8 mouse cellular contexts compared by ENCODE assay signal in genomic region chr12:59095104-59096025, GRCm38 (mm10). TPM values are rescaled to one million over a fixed set of nuclear protein-coding genes. Genes with fewer than 3 reads are reported as not detected.
DNase-seq lines count a peak whose midpoint lies in the region; ATAC-seq and TF ChIP-seq lines count a peak whose summit lies in the region.

TSS of gene Mia2 (plus strand) at chr12:59095799.

- H3K4me2 ChIP-seq in hindbrain, embryonic 15.5 days: no peak within 1 kb of the TSS
- H3K4me2 ChIP-seq in midbrain, embryonic 13.5 days (replicated peaks): no peak within 1 kb of the TSS

- no peaks in the 10 kb centered on the region for H3K4me1 ChIP-seq in hindbrain, embryonic 15.5 days (replicated peaks)
- H3K4me1 ChIP-seq in midbrain, embryonic 13.5 days (replicated peaks): no peaks in the 10 kb centered on the region

- 76% methylated on average over 19 of the region's 19 CpGs for WGBS in hindbrain, embryonic 15.5 days
- 87% methylated on average over 19 of the region's 19 CpGs for WGBS in midbrain, embryonic 13.5 days

- H3K4me3 ChIP-seq in gastrocnemius, adult 2 months: no peak within 1 kb of the TSS
- H3K4me3 ChIP-seq in hindbrain, embryonic 15.5 days: no peak within 1 kb of the TSS
- H3K4me3 ChIP-seq in midbrain, embryonic 13.5 days (replicated peaks): no peak within 1 kb of the TSS

- no peak within 1 kb of the TSS for H3K27ac ChIP-seq in gastrocnemius, adult 2 months
- H3K27ac ChIP-seq in hindbrain, embryonic 15.5 days (replicated peaks): no peak within 1 kb of the TSS
- no peak within 1 kb of the TSS for H3K27ac ChIP-seq in midbrain, embryonic 13.5 days

- TF ChIP-seq CTCF in gastrocnemius, adult 2 months (IDR thresholded peaks at IDR 0.05): no peak

- H3K9me3 ChIP-seq in hindbrain, embryonic 15.5 days: no peaks in the 10 kb centered on the region
- no peaks in the 10 kb centered on the region for H3K9me3 ChIP-seq in midbrain, embryonic 13.5 days

- no peak within 1 kb of the TSS for H3K9ac ChIP-seq in hindbrain, embryonic 15.5 days
- H3K9ac ChIP-seq in midbrain, embryonic 13.5 days (replicated peaks): no peak within 1 kb of the TSS

- H3K36me3 ChIP-seq in hindbrain, embryonic 15.5 days: no peaks in the 10 kb centered on the region
- no peaks in the 10 kb centered on the region for H3K36me3 ChIP-seq in midbrain, embryonic 13.5 days

- no peaks in the 10 kb centered on the region for H3K27me3 ChIP-seq in hindbrain, embryonic 15.5 days
- no peaks in the 10 kb centered on the region for H3K27me3 ChIP-seq in midbrain, embryonic 13.5 days

- no peak for ATAC-seq in hindbrain, embryonic 15.5 days (ENCODE audit: low FRiP score, low read depth)
- ATAC-seq in midbrain, embryonic 13.5 days: no peak

- peak; percentile 4 for DNase-seq in urinary bladder, postnatal 14 days (ENCODE audit: low spot score)
- DNase-seq in urinary bladder, postnatal 10 days (ENCODE audit: low spot score): no peak
- DNase-seq in gastrocnemius, adult 2 months: no peak
- DNase-seq in left cerebral cortex, postnatal 36 days (ENCODE audit: low spot score in 2 of 2): no peak
- DNase-seq in cerebellum, postnatal 25 days: no peak
- DNase-seq in right cerebral cortex, postnatal 10 days (ENCODE audit: low spot score in 2 of 2): no peak

- intact Hi-C loops in gastrocnemius, adult 2 months (cut with DNase I): no loop called here
- intact Hi-C loops in left cerebral cortex, postnatal 36 days (cut with DNase I): no loop called here

RNA-seq across cellular contexts. Expression of gene Mia2, which starts in this region (rescaled TPM):
- total RNA-seq in gastrocnemius, adult 2 months (2021): 100 to 1,000 TPM; 113 to 123 TPM
- 30.4 and 36.5 TPM in 2 replicates for polyA plus RNA-seq in hindbrain, embryonic 15.5 days (2015; fragmentation: Nextera tagmentation; extraction: Ambion mirVana)
- total RNA-seq in left cerebral cortex, postnatal 36 days (2021): 10 to 100 TPM; 41.3 to 51.0 TPM
- polyA plus RNA-seq in midbrain, embryonic 13.5 days (2015; fragmentation: Nextera tagmentation; extraction: Ambion mirVana): 38.4 and 40.0 TPM in 2 replicates
